Mouse (Mus musculus) cerebellum, adult 11 months (tissue): Measurements from ENCODE around the gene Mycbp2.

Source experiments
- DNase-seq: peaks from one replicate; pipeline ENCODE4 v3.0.0; 2022

Gene Mycbp2

DNA sequence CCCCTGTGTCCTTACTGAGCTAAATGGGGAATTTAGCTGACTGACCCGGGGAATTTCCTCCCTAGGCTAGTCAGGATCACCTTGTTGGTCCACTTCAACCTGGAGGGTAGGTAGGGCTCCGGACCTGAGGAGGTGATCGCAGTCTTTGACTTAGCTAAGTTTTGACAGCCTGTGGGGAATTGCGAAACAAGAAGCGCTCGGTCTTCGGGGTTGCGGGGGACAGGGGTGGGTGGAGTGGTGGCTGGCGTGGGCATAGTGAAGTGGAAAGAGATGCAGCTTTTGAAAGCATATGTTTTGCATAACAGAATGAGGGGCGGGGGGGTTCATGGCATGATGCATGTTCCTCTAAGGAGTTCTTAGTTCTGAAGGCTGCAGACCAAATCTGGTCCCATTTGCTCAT lies 275.8 kb downstream of the Mycbp2 start:
- DNase-seq, result no peak

DNA sequence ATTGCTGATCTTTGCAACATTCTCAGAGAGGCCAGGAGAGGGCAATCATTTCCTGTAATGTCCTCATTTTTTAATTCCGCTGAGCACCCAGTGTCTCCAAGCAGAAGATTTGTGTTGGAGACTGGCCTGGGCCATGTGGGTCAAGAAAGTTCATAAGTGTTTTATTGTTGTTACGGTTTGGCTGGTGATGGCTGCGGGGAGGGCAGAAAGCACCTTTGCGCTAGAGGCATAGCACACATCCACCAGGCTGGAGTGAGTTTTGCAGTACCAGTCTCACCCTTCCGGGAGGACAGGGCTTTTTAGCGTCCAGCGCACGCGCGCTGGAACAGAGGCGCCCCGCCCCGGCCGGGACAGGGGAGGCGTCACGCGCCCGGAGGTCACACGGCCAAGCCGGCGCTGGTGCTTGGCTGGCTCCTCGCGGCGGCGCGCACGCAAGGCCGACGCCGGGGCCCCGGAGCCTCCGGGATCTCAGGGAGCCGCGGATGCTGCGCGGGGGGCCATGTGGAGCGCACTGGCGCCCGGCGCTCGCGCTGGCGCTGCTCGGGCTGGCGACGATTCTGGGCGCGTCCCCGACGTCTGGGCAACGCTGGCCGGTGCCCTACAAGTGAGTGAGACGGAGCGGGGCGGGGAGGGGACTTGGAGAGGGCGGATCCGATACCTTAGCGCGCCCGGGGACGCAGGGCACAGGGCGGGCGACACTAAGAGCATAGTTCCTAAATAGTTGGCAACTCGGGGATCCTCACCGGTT lies 276.6 kb downstream of the Mycbp2 start, which contains the start of gene Cln5:
TSS of gene Cln5 (plus strand) at position 353 of the 748 bp plus-strand sequence.
- DNase-seq, result peak; percentile 94

DNA sequence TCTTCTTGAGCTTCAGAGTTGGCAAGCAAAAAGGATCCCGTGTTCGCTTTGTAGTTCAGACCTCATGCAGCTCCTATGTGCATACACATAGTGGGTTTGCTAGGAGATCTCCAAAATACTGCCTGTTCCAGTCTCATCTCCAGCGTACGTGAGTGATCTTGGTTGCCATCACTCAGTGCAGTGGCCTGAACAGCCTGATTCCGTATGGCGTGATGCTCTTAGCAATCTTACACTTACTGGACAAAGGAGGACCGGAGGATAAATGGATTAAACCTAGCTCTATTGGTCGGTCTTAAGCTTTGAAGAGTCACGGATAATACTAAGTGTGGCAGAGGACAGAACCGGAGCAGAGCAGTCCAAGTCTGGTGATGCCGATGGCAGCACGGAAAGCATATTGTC lies 277.1 kb downstream of the Mycbp2 start:
- no peak for DNase-seq

GRCm38 (mm10) chr14:103065294-103066167 lies 281.1 kb downstream of the Mycbp2 start:
- DNase-seq, result peak; percentile 74
